In the genomic region with DNA sequence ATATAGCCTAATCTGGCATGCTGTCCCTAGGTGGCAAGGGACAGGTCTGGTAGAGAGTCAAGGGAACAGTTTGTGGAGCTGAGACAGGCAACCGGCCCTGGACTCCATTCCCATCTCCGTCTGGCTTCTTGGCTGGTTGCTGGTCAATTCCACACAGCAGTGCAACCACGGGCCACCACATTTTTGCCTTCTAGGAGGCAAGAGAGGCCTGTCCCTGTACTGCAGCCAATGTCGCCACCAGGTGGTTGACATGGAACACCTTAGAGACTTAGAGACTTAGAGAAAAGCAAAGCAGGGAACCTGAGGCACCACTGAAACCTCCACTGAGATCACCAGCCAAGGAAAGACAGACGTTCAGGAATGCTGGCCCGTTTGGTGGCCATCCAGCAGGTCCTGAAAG, we compare ENCODE assay signal across 9 mouse cellular contexts. TPM values are rescaled to one million over a fixed set of nuclear protein-coding genes. Genes with fewer than 3 reads are reported as not detected.
DNase-seq lines count a peak whose midpoint lies in the region; ATAC-seq and TF ChIP-seq lines count a peak whose summit lies in the region.
"Had no signal": no experiment of that assay in that cellular context is flagged by ENCODE, and none has a peak within 500 bp of the region (broad histone marks: within the 10 kb centered on the region; RNA-seq: fewer than 3 reads in every experiment).

No protein-coding gene starts in this region.

- TF ChIP-seq EP300 in lung, postnatal 0 days (IDR thresholded peaks at IDR 0.05), result no peak

- no peak overlapping the region for H3K9ac ChIP-seq in hindbrain, postnatal 0 days (replicated peaks; ENCODE audit: low read length)
- H3K9ac ChIP-seq in lung, postnatal 0 days (replicated peaks; ENCODE audit: low read depth), result no peak overlapping the region
- H3K9ac ChIP-seq: lung, embryonic 15.5 days; stomach, embryonic 15.5 days had no signal

- TF ChIP-seq POLR2A in kidney, adult 2 months (IDR thresholded peaks at IDR 0.05; ENCODE audit: low read depth, low read length), result no peak

- H3K4me3 ChIP-seq in kidney, adult 2 months (ENCODE audit: insufficient read depth, low read depth, low read length), result no peak overlapping the region
- no peak overlapping the region for H3K4me3 ChIP-seq in E14TG2a.4 (replicated peaks; ENCODE audit: low read length)
- H3K4me3 ChIP-seq in hindbrain, postnatal 0 days (ENCODE audit: low read length), result no peak overlapping the region
- no peak overlapping the region for H3K4me3 ChIP-seq in lung, postnatal 0 days (ENCODE audit: low read depth, low read length)
- H3K4me3 ChIP-seq: lung, embryonic 15.5 days; stomach, embryonic 15.5 days had no signal

- 36% methylated on average over 6 of the region's 6 CpGs for WGBS in kidney, adult 2 months
- 40% methylated on average over 6 of the region's 6 CpGs for WGBS in hindbrain, postnatal 0 days
- 23% methylated on average over 6 of the region's 6 CpGs for WGBS in lung, postnatal 0 days

- no peaks in the 10 kb centered on the region for H3K9me3 ChIP-seq in E14TG2a.4 (ENCODE audit: low read length)
- H3K9me3 ChIP-seq in hindbrain, postnatal 0 days (ENCODE audit: low read length), result no peaks in the 10 kb centered on the region
- no peaks in the 10 kb centered on the region for H3K9me3 ChIP-seq in lung, postnatal 0 days (ENCODE audit: low read length)
- H3K9me3 ChIP-seq: lung, embryonic 15.5 days; stomach, embryonic 15.5 days had no signal

- no peak overlapping the region for H3K27ac ChIP-seq in kidney, adult 2 months (ENCODE audit: insufficient read depth, low read depth, low read length)
- no peak overlapping the region for H3K27ac ChIP-seq in hindbrain, postnatal 0 days
- no peak overlapping the region for H3K27ac ChIP-seq in lung, postnatal 0 days (ENCODE audit: low read length)
- H3K27ac ChIP-seq: lung, embryonic 15.5 days; stomach, embryonic 15.5 days had no signal

- no peak for ATAC-seq in hindbrain, postnatal 0 days
- ATAC-seq in lung, postnatal 0 days, result no peak

- TF ChIP-seq CTCF in kidney, adult 2 months (conservative IDR thresholded peaks at IDR 0.05; ENCODE audit: insufficient read depth, insufficient read length, low read depth, low read length), result peak; percentile 76
- peak; percentile 29 for TF ChIP-seq CTCF in E14TG2a.4 (conservative IDR thresholded peaks at IDR 0.05; ENCODE audit: low read length)
- peak; percentile 74 for TF ChIP-seq CTCF in hindbrain, postnatal 0 days (IDR thresholded peaks at IDR 0.05; ENCODE audit: low read depth)
- TF ChIP-seq CTCF in lung, postnatal 0 days (IDR thresholded peaks at IDR 0.05), result peak; percentile 63

- no peaks in the 10 kb centered on the region for H3K4me1 ChIP-seq in kidney, adult 2 months (ENCODE audit: control insufficient read depth, insufficient read depth, low read length)
- peaks cover 35% of the 10 kb centered on the region for H3K4me1 ChIP-seq in E14TG2a.4 (replicated peaks; ENCODE audit: low read depth, low read length)
- H3K4me1 ChIP-seq in hindbrain, postnatal 0 days (ENCODE audit: insufficient read depth, low read length), result no peaks in the 10 kb centered on the region
- H3K4me1 ChIP-seq in lung, postnatal 0 days (ENCODE audit: insufficient read depth, low read depth, low read length), result no peaks in the 10 kb centered on the region

- DNase-seq in kidney, adult 2 months, result peak; percentile 59
- no peak for DNase-seq in kidney, adult 11 months
- DNase-seq in adipocyte (ENCODE audit: low spot score), result peak; percentile 45
- peak; percentile 72 for DNase-seq in hindbrain, postnatal 0 days (ENCODE audit: low spot score)
- DNase-seq in lung, postnatal 0 days (ENCODE audit: low spot score), result no peak
- no peak for DNase-seq in yolk sac, embryonic 10.5 days (ENCODE audit: low spot score)

- H3K4me2 ChIP-seq in hindbrain, postnatal 0 days (ENCODE audit: low read depth, low read length), result no peak overlapping the region
- no peak overlapping the region for H3K4me2 ChIP-seq in lung, postnatal 0 days (replicated peaks; ENCODE audit: low read depth, low read length)
- H3K4me2 ChIP-seq: lung, embryonic 15.5 days; stomach, embryonic 15.5 days had no signal

- no peaks in the 10 kb centered on the region for H3K27me3 ChIP-seq in kidney, adult 2 months (replicated peaks; ENCODE audit: control insufficient read depth, insufficient read depth, low read length)
- peaks cover 99% of the 10 kb centered on the region for H3K27me3 ChIP-seq in E14TG2a.4 (ENCODE audit: insufficient read depth, low read length)
- peaks cover 29% of the 10 kb centered on the region for H3K27me3 ChIP-seq in hindbrain, postnatal 0 days (ENCODE audit: insufficient read depth, low read length)
- peaks cover 19% of the 10 kb centered on the region for H3K27me3 ChIP-seq in lung, postnatal 0 days (replicated peaks; ENCODE audit: insufficient read depth, low read length)

- H3K36me3 ChIP-seq in kidney, adult 2 months (ENCODE audit: control insufficient read depth, insufficient read depth, low read length), result no peaks in the 10 kb centered on the region
- no peaks in the 10 kb centered on the region for H3K36me3 ChIP-seq in E14TG2a.4 (ENCODE audit: insufficient read depth, low read length)
- no peaks in the 10 kb centered on the region for H3K36me3 ChIP-seq in hindbrain, postnatal 0 days (ENCODE audit: insufficient read depth, low read length)
- no peaks in the 10 kb centered on the region for H3K36me3 ChIP-seq in lung, postnatal 0 days (ENCODE audit: insufficient read depth, low read length)
- H3K36me3 ChIP-seq: lung, embryonic 15.5 days; stomach, embryonic 15.5 days had no signal

RNA-seq across cellular contexts. Expression of gene Lamc3, which starts 2.3 kb away (rescaled TPM):
- polyA plus RNA-seq in kidney, adult 2 months (2012; rRNA removed), result 20.7 and 24.8 TPM in 2 replicates
- total RNA-seq in hindbrain, postnatal 0 days (2014; rRNA removed), result 11.6 and 12.9 TPM in 2 replicates
- 2.0 and 2.1 TPM in 2 replicates for polyA plus RNA-seq in hindbrain, postnatal 0 days (2015; fragmentation: Nextera tagmentation; extraction: Ambion mirVana)
- polyA plus RNA-seq in lung, postnatal 0 days (2015; fragmentation: Nextera tagmentation; extraction: Ambion mirVana), result 2.9 and 3.4 TPM in 2 replicates

RNA-seq across cellular contexts. Expression of gene Fibcd1, which starts 39.0 kb away (rescaled TPM):
- polyA plus RNA-seq in kidney, adult 2 months (2012; rRNA removed), result 0.03 and 0.05 TPM in 2 replicates
- total RNA-seq in hindbrain, postnatal 0 days (2014; rRNA removed), result 27.3 and 28.9 TPM in 2 replicates
- polyA plus RNA-seq in hindbrain, postnatal 0 days (2015; fragmentation: Nextera tagmentation; extraction: Ambion mirVana), result 8.7 and 9.1 TPM in 2 replicates
- 0.02 and 0.08 TPM in 2 replicates for polyA plus RNA-seq in lung, postnatal 0 days (2015; fragmentation: Nextera tagmentation; extraction: Ambion mirVana)
- polyA plus RNA-seq: lung, embryonic 15.5 days had no signal

Comparison
In these comparisons a context has a peak if more than half of its experiments do, and no peak if none do; other contexts are left out.
1. DNase-seq: peak in kidney, adult 2 months (single experiment), adipocyte (single experiment) and hindbrain, postnatal 0 days (single experiment); none in kidney, adult 11 months (single experiment), lung, postnatal 0 days (single experiment) and yolk sac, embryonic 10.5 days (single experiment).
2. Peak in every context shown above with its lines, with median percentiles within 50 percentile points of each other: CTCF ChIP-seq.